Mouse (Mus musculus): Measurements from ENCODE around the gene Gm3415.
"Not testable (repeated sequence)": the region's sequence is repeated elsewhere in the genome, so short reads cannot be mapped to it uniquely, and the experiment has no call there.

Gene Gm3415

DNA sequence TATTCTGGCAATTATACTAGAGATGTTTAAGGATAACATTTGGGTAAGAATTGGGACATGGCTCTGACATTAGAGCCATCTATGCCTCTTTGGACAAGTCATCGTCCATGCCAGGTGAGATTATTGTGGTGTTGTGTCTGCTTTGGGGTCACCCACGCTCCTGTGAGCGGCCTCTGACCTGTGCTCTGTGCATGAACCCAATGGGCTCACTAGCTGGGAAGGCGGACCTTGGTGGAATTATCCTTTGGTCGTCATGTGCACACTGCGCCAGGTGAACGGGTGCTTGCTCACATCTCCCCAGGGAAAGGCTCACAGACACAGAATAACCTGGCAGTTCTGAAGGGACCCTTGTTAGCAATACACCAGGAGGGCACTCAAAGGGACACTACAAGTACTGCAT is 43.3 kb downstream of the Gm3415 start:
- not testable (repeated sequence) for ATAC-seq (ENCODE audit: low TSS enrichment)

GRCm38 (mm10) chr5:146599970-146600369 is 44.0 kb downstream of the Gm3415 start:
- ATAC-seq (ENCODE audit: low TSS enrichment) = no peak

- no peak for ATAC-seq (ENCODE audit: low TSS enrichment)
Observed at GRCm38 (mm10) chr5:146606221-146606620, 50.3 kb downstream of the Gm3415 start.

GRCm38 (mm10) chr5:146606895-146607294 is 51.0 kb downstream of the Gm3415 start:
- no peak for ATAC-seq (ENCODE audit: low TSS enrichment)

DNA sequence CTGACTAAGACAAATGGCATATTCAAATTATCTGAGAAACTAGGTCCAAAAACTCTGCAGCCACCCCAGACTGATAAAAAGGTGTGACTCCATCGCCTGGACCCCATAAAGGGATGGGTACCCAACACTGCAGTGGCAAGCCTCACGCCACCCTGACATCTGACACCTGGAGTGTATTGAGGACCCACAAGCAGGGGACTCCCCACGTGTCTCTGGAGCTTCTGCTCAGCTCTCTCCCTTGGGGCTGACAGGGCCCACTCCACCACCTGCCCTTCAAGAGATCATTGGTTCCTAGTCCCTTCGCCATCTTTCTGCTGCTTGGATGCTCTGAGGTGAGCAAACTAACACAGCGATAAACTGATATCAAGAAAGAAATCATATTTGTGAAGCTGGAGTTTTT is 51.9 kb downstream of the Gm3415 start:
- ATAC-seq (ENCODE audit: low TSS enrichment) = no peak
